Mouse (Mus musculus) embryonic facial prominence, embryonic 14.5 days (tissue): ENCODE results near the gene Nacc2. TPM values are rescaled to one million over a fixed set of nuclear protein-coding genes. Genes with fewer than 3 reads are reported as not detected.

ENCODE experiments used
- ATAC-seq: fragments of 200-750 bp; cut with Nextera tagmentation; 2 replicates; pipeline ENCODE4 v1.8.0; 2017; ENCODE audit warnings: low read depth, moderate number of reproducible peaks, moderate TSS enrichment
- DNase-seq: peaks from one replicate; pipeline ENCODE4 v3.0.0-alpha.2; 2015; ENCODE audit warnings: low spot score
- H3K27ac ChIP-seq: fragments of 300-500 bp; sonication (generic); replicated peaks from 2 replicates; pipeline ENCODE4 v1.5.1; 2014; ENCODE audit warnings: low read depth, mild to moderate bottlenecking, low read length, moderate library complexity
- H3K27me3 ChIP-seq: fragments of 300-500 bp; sonication (generic); replicated peaks from 2 replicates; pipeline ENCODE4 v1.6.1; 2014; ENCODE audit warnings: low read length; ENCODE audit not compliant: control insufficient read depth, insufficient read depth
- H3K36me3 ChIP-seq: fragments of 300-500 bp; sonication (generic); 2 replicates; pipeline ENCODE4 v1.6.1; 2014; ENCODE audit warnings: low read length, mixed read lengths; ENCODE audit not compliant: control insufficient read depth, insufficient read depth
- H3K4me1 ChIP-seq: fragments of 300-500 bp; sonication (generic); 2 replicates; pipeline ENCODE4 v1.6.1; 2014; ENCODE audit warnings: antibody characterized with exemption, low read length; ENCODE audit not compliant: control insufficient read depth, insufficient read depth
- H3K4me2 ChIP-seq: fragments of 300-500 bp; sonication (generic); 2 replicates; pipeline ENCODE4 v1.6.1; 2014; ENCODE audit warnings: low read depth, mild to moderate bottlenecking, low read length, moderate library complexity, mixed read lengths
- H3K4me3 ChIP-seq: fragments of 300-500 bp; sonication (generic); 2 replicates; pipeline ENCODE4 v1.5.1; 2014; ENCODE audit warnings: low read depth, mild to moderate bottlenecking, low read length
- H3K9ac ChIP-seq: fragments of 300-500 bp; sonication (generic); 2 replicates; pipeline ENCODE4 v1.6.1; 2014; ENCODE audit warnings: low read depth, mild to moderate bottlenecking, low read length, moderate library complexity, mixed read lengths
- H3K9me3 ChIP-seq: fragments of 300-500 bp; sonication (generic); 2 replicates; pipeline ENCODE4 v1.6.1; 2016; ENCODE audit warnings: low read length; ENCODE audit not compliant: control insufficient read depth
- WGBS: fragments of 180-500 bp; shearing (Covaris S2); extraction: QIAGEN DNeasy Blood & Tissue Kit; methylation state at CpG from one replicate; pipeline ENCODE4 v1.1.7; 2014; 5-methylcytosine and 5-hydroxymethylcytosine counted together
- polyA plus RNA-seq: library from polyadenylated mRNA; unstranded; fragments of >200 nt; fragmentation: Nextera tagmentation; extraction: Ambion mirVana; gene quantifications from 2 replicates; pipeline ENCODE4 v1.2.1, GENCODE M21; 2014

Nacc2 gene
- polyA plus RNA-seq, 1 experiment from 2014 or later, result 8.9 TPM

GRCm38 (mm10) chr2:26118584-26119309 is 4.3 kb downstream of the Nacc2 start:
- Histone ChIP-seq H3K4me3 (no peak overlapping the region), H3K4me2 (no peak overlapping the region), H3K4me1 (peaks cover 24% of the 10 kb centered on the region; the same call in 1 of the 2 replicates), H3K27ac (no peak overlapping the region), H3K9me3 (no peaks in the 10 kb centered on the region), H3K9ac (peak overlapping the region; percentile 32; the same call in 1 of the 2 replicates), H3K27me3 (peaks cover 17% of the 10 kb centered on the region), H3K36me3 (no peaks in the 10 kb centered on the region)
- DNase-seq (peak; percentile 42), ATAC-seq (peak; percentile 16; the same call in 1 of the 2 replicates)
- 37% methylated on average over 3 of the region's 4 CpGs for WGBS

DNA sequence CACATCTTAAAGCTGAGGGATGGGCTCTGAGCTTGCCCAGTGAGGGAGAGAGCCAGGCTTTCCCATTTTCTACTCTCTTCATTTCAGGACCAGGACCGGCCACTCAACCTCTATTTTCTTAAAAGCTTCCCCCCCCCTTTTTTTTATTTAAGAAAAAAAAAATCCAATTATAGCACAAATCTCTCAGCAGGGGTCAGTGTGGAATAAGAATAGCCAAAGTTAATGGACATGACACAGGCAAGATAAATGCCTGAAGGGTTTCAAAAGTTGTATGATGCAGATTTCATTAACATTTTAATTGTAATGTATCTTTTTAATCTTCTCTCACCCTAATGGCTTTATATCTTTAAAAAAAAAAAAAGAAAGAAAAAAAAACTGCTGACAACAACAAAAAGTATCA is 5.4 kb downstream of the Nacc2 start:
- Histone ChIP-seq H3K4me1 (peaks cover 19% of the 10 kb centered on the region; the same call in 1 of the 2 replicates), H3K36me3 (no peaks in the 10 kb centered on the region), H3K9ac (no peak overlapping the region), H3K4me2 (no peak overlapping the region), H3K27me3 (peaks cover 17% of the 10 kb centered on the region), H3K4me3 (no peak overlapping the region), H3K27ac (no peak overlapping the region), H3K9me3 (no peaks in the 10 kb centered on the region)
- 64% methylated on average over 1 of the region's 1 CpGs for WGBS
- DNase-seq (no peak), ATAC-seq (no peak)

GRCm38 (mm10) chr2:26116550-26116949 is 6.5 kb downstream of the Nacc2 start:
- Histone ChIP-seq H3K4me1 (peaks cover 11% of the 10 kb centered on the region; the same call in 1 of the 2 replicates), H3K9ac (no peak overlapping the region)
- no peak for DNase-seq

DNA sequence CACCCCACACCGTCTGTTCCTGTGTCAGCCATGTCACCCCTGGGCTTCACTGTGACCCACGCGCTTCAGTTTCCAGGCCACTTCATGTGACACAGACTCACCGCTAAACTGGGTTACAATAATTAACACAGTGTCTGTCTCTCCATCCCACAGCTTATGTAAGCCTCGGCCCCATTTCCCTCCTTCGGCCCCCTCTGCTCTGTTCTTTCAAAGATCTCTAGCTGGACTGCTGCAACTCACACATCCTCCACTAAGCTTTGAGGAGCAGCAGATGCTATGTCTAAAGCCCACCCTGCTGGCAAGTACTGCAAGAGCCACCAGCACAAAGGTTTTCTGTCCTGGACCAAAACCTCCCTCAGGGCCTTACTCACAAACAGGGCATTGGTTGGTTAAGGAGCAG is 7.8 kb downstream of the Nacc2 start:
- H3K9me3 ChIP-seq, result no peaks in the 10 kb centered on the region
- no peak overlapping the region for H3K27ac ChIP-seq
- ATAC-seq (no peak), DNase-seq (no peak)
- no peaks in the 10 kb centered on the region for H3K36me3 ChIP-seq
- H3K4me1 ChIP-seq, result peaks cover 10% of the 10 kb centered on the region; the same call in 1 of the 2 replicates
- H3K4me3 ChIP-seq, result no peak overlapping the region
- H3K27me3 ChIP-seq, result no peaks in the 10 kb centered on the region
- no peak overlapping the region for H3K4me2 ChIP-seq
- no peak overlapping the region for H3K9ac ChIP-seq
- WGBS, result 81% methylated on average over 6 of the region's 6 CpGs

More at GRCm38 (mm10) chr2:26116550-26116949, 6.5 kb downstream of the Nacc2 start:
- no peak for ATAC-seq
- no peak overlapping the region for H3K4me3 ChIP-seq
- H3K27ac ChIP-seq, result no peak overlapping the region
- 0 out of 2 replicates have a peak, but pooled peaks cover 7% of the 10 kb centered on the region for H3K27me3 ChIP-seq
- H3K36me3 ChIP-seq, result no peaks in the 10 kb centered on the region
- no peak overlapping the region for H3K4me2 ChIP-seq
- H3K9me3 ChIP-seq, result no peaks in the 10 kb centered on the region
- 68% methylated on average over 3 of the region's 3 CpGs for WGBS

DNA sequence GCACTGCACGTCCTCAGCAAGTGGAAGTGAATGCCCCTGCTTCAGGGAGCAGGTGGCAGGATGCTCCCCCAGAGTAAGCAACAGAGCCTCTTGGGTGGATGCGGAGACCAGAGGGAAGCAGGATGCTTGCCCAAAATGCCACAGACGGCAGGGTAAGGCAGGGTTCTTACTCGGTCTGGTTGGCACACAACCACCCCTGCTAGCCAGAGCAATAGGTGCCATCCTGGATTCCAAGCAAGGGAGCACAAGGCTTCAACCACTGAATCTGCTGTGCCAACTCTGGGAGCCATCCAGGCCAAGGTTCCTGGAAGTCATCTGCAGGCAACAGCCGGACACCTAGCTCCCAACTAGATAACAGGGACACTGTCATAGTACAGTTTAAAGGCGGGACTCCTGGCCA is 14.8 kb downstream of the Nacc2 start:
- WGBS, result 78% methylated on average over 6 of the region's 6 CpGs
- DNase-seq (no peak), ATAC-seq (no peak)
- Histone ChIP-seq H3K9ac (no peak overlapping the region), H3K27ac (no peak overlapping the region), H3K4me3 (no peak overlapping the region), H3K36me3 (no peaks in the 10 kb centered on the region), H3K27me3 (no peaks in the 10 kb centered on the region), H3K9me3 (no peaks in the 10 kb centered on the region), H3K4me1 (no peaks in the 10 kb centered on the region), H3K4me2 (no peak overlapping the region)

DNA sequence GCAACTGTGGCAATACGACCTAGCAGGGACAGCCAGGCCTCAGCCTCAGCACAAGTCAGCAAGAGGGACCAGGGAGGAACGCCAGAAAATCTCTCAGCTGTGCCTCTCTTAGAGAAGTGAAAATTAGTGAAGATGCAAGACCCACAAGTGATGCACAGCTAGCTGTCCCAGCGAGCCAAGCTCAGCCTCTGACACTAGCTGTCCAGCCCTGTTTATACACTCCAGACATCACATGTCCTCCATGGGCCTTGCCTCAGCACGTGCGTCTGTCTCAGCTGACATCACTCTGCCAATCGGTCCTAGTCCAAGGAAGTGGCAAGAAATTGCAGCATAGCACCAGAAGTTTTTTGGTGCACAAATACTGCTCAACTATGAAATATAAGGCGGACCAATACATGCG is 16.0 kb downstream of the Nacc2 start:
- H3K27ac ChIP-seq, result no peak overlapping the region
- no peaks in the 10 kb centered on the region for H3K4me1 ChIP-seq
- no peak overlapping the region for H3K4me3 ChIP-seq
- no peaks in the 10 kb centered on the region for H3K9me3 ChIP-seq
- 78% methylated on average over 8 of the region's 8 CpGs for WGBS
- ATAC-seq, result no peak
- H3K36me3 ChIP-seq, result no peaks in the 10 kb centered on the region
- H3K4me2 ChIP-seq, result no peak overlapping the region
- H3K27me3 ChIP-seq, result no peaks in the 10 kb centered on the region
- no peak for DNase-seq
- H3K9ac ChIP-seq, result no peak overlapping the region

DNA sequence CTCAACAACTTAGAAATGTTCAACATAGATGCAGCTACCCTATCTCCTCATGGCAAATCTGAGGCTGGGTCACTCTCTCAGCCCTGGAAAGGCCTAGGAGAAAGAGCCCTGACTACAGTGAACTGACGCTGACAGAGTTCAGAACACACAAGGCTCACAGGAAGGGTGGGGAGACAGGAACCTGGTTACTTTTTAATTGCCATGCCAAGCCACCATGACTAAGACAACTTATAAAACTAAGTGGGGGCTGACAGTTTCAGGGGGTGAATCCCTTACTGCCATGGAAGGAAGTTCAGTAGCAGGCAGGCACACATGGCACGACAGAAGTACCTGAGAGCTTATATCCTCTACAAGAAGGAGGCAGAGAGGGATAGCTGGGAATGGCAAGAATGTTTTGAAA is 16.8 kb downstream of the Nacc2 start:
- Histone ChIP-seq H3K27me3 (no peaks in the 10 kb centered on the region), H3K4me1 (no peaks in the 10 kb centered on the region), H3K36me3 (no peaks in the 10 kb centered on the region), H3K4me2 (no peak overlapping the region), H3K27ac (no peak overlapping the region), H3K9me3 (no peaks in the 10 kb centered on the region), H3K9ac (no peak overlapping the region), H3K4me3 (no peak overlapping the region)
- 89% methylated on average over 2 of the region's 2 CpGs for WGBS
- ATAC-seq, result no peak
- no peak for DNase-seq

- no peak overlapping the region for H3K4me3 ChIP-seq
- ATAC-seq, result no peak
- H3K36me3 ChIP-seq, result no peaks in the 10 kb centered on the region
- H3K27ac ChIP-seq, result no peak overlapping the region
- no peak for DNase-seq
- no peak overlapping the region for H3K9ac ChIP-seq
- H3K27me3 ChIP-seq, result no peaks in the 10 kb centered on the region
- H3K4me2 ChIP-seq, result no peak overlapping the region
- 71% methylated on average over 4 of the region's 4 CpGs for WGBS
- H3K9me3 ChIP-seq, result no peaks in the 10 kb centered on the region
- peaks cover 6% of the 10 kb centered on the region; the same call in 1 of the 2 replicates for H3K4me1 ChIP-seq
Observed at GRCm38 (mm10) chr2:26100296-26100695, 22.7 kb downstream of the Nacc2 start.

- Histone ChIP-seq H3K9ac (no peak overlapping the region), H3K36me3 (no peaks in the 10 kb centered on the region), H3K4me2 (no peak overlapping the region), H3K4me1 (peaks cover 6% of the 10 kb centered on the region; the same call in 1 of the 2 replicates), H3K4me3 (no peak overlapping the region), H3K9me3 (no peaks in the 10 kb centered on the region), H3K27ac (no peak overlapping the region), H3K27me3 (no peaks in the 10 kb centered on the region)
- WGBS, result 89% methylated on average over 1 of the region's 1 CpGs
- DNase-seq (no peak), ATAC-seq (no peak)
Observed at GRCm38 (mm10) chr2:26099851-26100250, 23.2 kb downstream of the Nacc2 start.
